Mouse (Mus musculus) adrenal gland, adult 2 months (tissue): Measurements from ENCODE around the gene Slc1a7. TPM values are rescaled to one million over a fixed set of nuclear protein-coding genes. Genes with fewer than 3 reads are reported as not detected.

Experiments used
- DNase-seq: peaks from one replicate; pipeline ENCODE4 v3.0.0; 2021
- polyA plus RNA-seq: library from polyadenylated mRNA; depleted of rRNA; stranded (reverse); fragments of >200 nt; gene quantifications from 2 replicates; pipeline ENCODE4 v1.2.3, GENCODE M21; 2012
- total RNA-seq, 2 experiments: library from RNA; stranded (reverse); gene quantifications; 2 replicates each; pipeline ENCODE4 v1.2.3; 2021

Gene Slc1a7
- total and polyA plus RNA-seq, 3 experiments = 0.20 to 0.48 (median 0.20) TPM

GRCm38 (mm10) chr4:107969781-107970180 is 1.6 kb downstream of the Slc1a7 start:
- DNase-seq = no peak

DNA sequence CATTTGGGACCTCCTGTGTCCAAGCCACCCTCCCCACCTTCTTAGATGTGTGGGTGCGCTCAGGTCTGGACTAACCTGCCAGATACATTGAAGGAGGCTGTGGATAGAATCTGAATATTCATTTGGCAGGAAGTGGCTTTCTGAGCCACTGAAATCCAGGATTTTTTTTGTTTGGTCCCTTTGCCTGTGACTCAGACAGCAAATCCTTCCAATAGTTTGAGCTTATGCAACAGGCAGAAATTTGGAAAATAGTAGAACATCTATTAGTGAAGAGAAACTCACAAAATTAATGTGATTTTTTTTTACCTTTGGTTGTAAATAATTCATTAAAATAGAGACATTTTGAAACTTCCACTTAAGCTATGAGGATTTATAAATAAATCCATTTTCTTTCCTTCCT is 3.0 kb downstream of the Slc1a7 start:
- DNase-seq = no peak

DNA sequence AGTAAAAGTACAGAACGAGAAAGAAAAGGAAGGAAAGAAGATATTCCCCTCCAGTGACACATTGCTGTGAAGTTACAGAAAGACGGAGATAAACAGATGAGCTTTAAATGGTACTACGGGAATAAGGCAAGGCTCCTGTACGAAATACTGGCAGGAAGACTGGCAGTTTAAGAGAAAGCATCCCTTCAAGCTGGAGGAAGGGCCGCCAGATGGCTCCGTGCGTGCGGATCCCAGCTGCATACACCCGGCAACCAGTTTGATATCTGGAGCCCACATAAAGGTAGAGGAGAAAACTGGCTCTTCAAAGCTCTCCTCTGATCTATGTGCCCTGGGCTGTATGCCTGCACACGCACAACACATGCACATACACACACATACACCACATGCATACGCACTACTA is 6.4 kb downstream of the Slc1a7 start:
- DNase-seq = no peak

DNA sequence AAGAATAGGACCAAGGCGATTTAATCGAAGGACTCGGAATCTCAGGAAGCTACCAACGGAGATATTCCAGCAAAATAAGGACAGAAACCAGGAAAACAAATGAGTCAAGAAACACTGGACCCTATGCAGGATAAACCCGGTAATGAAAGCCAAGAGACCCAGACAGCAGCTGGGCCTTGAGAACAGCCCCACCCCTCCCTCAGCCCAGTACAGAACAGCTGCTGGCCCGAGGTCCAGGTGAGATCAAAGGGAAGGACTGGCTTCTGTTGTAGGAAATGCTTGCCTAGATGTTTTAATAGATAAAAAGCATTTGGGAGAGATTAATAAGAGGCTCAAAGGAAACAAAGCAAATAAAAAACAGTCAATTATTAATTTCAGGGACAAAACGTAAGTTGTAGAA is 6.9 kb downstream of the Slc1a7 start:
- no peak for DNase-seq

GRCm38 (mm10) chr4:107977593-107977992 is 9.5 kb downstream of the Slc1a7 start:
- DNase-seq = no peak

- DNase-seq = no peak
Measured at GRCm38 (mm10) chr4:107979530-107979929, 11.4 kb downstream of the Slc1a7 start.

- no peak for DNase-seq
Measured at GRCm38 (mm10) chr4:107980002-107980600, 12.0 kb downstream of the Slc1a7 start.

DNA sequence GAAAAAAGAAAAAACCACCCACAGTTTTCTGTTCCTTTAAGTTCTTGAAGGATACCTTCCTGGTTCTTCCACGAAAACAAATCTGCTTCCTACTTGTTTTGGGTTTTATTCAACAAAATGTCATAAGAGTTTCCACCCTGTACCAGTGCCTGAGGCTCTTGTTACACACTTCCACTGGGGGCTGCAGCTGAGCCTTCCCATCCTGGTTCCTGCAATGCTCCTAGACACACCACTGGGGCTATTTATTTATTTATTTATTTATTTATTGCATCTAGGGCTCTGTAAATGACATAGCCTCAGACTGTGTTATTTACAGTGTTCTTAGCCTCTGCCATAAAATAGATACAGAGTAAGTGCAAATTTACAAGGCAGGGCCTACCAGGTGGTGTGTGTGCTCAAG is 15.6 kb downstream of the Slc1a7 start:
- no peak for DNase-seq

GRCm38 (mm10) chr4:107984282-107984981 is 16.3 kb downstream of the Slc1a7 start:
- peak; percentile 57 for DNase-seq

- no peak for DNase-seq
Measured at GRCm38 (mm10) chr4:107985812-107986211, 17.7 kb downstream of the Slc1a7 start.

GRCm38 (mm10) chr4:107986386-107987168 is 18.4 kb downstream of the Slc1a7 start:
- DNase-seq = peak; percentile 52

DNA sequence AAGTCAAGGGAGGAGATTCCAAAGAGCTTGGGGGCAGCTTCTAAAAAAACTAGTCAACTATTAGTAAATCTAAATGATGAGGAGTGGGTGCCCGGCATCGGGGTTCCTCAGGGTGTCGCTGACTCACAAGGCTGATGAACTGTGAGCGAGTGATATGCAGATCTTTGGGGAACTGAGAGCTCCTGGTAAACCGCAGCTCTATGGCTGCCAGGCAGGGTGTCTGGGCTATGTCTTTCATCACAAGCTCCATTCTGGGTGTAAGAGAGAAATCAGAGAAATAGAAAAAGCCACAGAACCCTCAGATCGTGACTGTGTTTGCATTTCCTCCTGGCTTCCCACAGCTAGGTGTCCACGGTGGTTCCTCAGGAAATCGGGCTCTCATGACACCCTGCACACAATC is 20.8 kb downstream of the Slc1a7 start:
- DNase-seq = no peak

DNA sequence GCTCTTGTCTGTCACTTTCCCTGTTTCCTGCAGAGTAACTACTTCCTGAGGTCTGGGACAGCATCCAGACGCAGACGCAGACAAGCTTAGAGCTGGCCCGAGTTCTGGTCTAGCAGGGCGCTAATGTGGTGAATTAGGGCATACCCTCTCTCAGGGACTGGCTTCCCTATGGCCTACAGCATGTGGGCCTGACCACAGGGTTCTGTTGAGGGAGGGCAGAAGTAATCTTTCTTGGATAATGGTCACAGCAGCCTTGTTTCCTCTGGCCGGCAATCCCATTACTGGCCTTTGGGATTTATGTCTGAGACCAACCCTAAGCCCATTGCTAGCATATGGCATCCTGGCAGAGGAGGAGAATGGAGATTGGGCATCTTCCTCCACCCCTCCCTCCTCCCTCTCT is 22.7 kb downstream of the Slc1a7 start:
- DNase-seq = no peak

GRCm38 (mm10) chr4:107991879-107992278 is 23.7 kb downstream of the Slc1a7 start:
- DNase-seq = no peak

DNA sequence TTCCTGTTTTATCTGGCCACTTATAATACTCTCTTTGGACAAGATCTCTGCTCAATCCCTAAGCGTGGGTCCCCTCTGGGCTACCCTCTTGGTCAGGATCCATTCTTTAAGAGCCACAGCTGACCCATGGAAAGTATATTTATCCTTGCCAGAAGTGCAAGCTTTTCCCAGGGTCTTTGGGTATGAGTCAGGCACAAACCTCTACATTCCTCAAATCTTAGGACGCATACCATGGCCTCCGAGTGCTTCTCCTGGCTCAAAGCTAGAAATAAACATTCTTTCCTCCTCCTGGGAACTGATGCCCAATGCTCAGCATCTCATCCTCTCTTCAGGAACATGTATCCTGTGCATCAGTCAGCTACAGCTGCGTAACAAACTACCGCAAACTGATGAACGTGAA is 26.9 kb downstream of the Slc1a7 start:
- no peak for DNase-seq

- no peak for DNase-seq
Measured at GRCm38 (mm10) chr4:107995727-107996126, 27.6 kb downstream of the Slc1a7 start.

- DNase-seq = no peak
Measured at GRCm38 (mm10) chr4:107996418-107996986, 28.4 kb downstream of the Slc1a7 start.

GRCm38 (mm10) chr4:107998641-107999332 is 30.7 kb downstream of the Slc1a7 start:
- peak; percentile 34 for DNase-seq

- no peak for DNase-seq
Measured at GRCm38 (mm10) chr4:107999380-107999779, 31.2 kb downstream of the Slc1a7 start.

DNA sequence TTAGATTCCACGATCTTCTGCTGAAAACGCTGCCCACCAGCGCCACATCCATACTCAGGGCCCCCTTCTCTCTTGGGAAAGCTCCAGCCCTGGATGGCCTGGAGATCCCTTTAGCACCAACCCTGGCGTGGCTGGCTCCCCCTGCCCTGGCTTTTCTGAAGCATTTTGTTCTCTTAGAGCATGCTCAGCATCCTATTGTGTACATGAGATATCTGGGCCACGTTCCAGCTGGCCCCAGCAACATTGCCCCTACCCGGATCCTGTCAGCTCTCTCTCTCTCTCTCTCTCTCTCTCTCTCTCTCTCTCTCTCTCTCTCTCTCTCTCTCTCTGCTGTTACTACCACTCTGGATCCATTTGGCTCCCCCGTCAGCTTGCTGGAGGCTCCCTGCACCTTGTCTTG is 37.2 kb downstream of the Slc1a7 start:
- DNase-seq = no peak

DNA sequence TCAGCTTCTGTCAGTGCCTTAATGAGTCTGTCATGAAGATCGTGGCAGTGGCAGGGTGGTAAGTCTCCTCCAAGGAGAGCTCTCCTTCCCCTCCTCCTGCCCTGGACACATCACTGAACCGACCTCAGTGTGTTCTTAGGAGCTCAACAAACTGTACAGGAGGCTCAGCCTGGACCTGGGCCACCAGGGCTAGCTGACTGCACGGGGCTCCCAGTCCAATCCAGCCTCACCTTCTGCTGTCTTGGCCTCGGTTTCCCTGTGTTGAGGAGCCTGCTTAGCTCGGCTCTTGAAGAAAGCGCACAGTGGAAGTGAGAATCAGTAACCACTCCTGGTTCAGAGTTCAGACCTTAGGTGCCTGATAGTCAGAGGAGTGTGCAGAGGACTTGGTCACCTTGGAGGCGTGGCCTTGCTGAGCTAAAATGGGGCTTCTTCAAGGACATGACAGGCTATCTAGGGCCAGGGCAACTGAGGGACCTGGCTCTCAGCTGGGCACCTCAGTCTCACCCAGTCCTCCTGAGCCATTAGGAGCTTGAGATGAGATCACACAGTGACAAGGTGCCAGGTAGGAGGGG is 39.5 kb downstream of the Slc1a7 start:
- no peak for DNase-seq

- no peak for DNase-seq
Measured at GRCm38 (mm10) chr4:108008541-108008940, 40.4 kb downstream of the Slc1a7 start.
